Mouse (Mus musculus) gonadal fat pad, adult 2 months (tissue): ENCODE data around the gene Susd4. TPM values are rescaled to one million over a fixed set of nuclear protein-coding genes. Genes with fewer than 3 reads are reported as not detected.

ENCODE experiments used
- DNase-seq: peaks from one replicate; pipeline ENCODE4 v3.0.0-alpha.2; 2012; ENCODE audit warnings: low read depth
- polyA plus RNA-seq: library from polyadenylated mRNA; depleted of rRNA; stranded (reverse); fragments of >200 nt; gene quantifications from 2 replicates; pipeline ENCODE4 v1.2.3, GENCODE M21; 2012; rRNA removed

Susd4 gene
- 74.4 and 113 TPM in 2 replicates for polyA plus RNA-seq

DNA sequence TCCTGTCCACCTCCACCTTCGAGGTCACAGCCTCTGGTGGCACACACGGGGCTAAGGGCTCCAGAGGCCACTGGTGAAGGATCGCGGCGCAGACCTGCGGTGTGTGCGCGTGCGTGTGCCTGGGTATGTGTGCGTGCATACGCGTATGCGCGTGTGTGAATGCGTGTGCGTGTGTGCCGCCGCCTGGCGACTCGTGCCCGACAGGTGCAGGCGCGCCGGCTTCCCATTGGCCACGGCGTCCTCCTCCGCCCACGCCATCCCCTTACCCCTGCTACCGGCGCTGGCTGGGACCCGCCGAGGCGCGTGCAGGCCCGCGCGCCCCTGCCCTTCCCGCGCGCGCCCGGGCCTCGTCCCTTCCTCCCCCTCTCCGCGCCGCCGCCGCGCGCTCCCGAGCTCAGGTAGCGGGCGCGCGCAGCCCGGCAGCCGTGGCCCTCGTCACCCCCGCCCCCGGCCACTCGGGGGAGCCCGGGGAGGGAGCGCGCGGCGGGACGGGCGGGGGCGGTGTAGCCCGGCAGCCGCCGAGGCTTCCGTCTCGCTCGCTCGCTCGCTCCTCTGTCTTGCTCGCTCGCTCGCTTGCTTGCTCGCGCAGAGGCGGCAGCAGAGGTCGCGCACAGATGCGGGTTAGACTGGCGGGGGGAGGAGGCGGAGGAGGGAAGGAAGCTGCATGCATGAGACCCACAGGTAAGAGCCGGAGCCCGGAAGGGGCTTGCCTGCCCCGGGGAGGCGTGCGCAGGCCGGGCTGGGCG is at the start of gene Susd4:
Gene Susd4, plus strand, starts transcription at position 145 of the 746 bp plus-strand sequence.
- no peak for DNase-seq

DNA sequence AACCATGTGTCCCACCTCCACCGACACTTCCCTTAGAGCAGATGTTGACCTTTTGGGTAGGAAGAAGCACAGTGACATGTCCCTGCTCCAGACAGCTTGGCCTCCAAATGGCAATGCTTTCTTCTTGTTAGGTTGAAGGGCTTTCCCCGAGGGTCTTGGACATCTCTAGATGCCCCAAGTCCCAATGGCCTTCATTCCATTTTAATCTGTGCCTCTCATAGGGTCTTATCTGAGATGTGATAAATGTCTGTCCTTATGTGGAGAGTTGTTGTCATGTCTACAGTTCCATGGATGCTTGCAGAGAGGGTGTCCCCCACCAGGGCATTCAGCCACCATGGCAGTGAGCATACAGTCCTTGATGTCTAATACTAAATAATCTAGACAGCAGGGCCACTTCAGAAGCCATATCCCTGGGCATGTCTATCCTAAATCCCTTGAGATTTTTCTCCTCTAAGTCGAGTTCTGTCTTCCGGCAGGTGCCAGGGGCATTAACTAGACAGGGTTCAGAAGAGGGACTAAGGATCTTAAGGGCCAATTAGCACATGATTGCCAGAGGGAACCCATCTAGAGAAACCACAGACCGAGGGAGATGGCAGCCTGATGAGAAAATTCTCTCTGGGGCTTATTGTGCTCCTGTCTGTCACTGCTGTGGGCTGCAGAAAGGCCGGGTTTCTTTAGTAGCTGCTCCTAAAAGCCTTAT is 49.3 kb upstream of the Susd4 start:
- no peak for DNase-seq

DNA sequence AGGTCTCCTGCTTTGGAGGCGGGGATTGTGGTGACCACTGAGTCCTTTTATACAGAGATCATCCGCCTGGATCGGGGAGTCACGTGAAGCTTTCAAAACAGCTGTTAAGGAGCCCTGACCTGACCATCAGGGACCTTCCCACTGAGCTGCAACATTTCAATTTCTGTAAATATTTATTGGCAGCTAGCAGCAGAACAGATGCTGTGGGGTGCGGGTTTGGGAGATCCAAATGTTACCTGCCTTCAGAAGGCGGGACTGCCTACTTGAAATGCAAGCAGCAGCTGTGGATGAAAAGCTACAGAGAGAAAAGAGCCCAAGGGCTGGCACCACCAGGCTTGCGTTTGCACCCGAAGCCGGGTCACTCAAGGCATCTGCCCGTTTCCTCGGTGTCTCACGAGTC is 36.1 kb upstream of the Susd4 start:
- DNase-seq, result no peak

DNA sequence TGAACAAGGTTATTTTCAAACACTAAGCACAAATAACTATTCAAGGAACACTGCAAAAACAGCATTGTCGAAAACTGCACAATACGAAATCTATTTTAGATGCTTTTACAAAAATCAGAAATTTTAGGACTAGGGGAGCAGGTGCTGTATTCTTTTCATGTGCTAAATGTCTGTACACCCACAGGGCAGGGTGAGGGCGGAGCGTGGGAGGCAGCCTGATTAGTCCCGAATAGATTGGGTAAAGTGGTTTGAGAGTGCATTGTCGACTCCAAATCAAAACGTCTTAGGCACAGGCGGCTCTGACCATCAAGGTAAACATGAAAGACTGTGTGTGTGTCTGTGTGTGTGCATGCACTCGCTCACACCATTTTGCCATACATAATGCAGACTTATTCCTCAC is 34.7 kb upstream of the Susd4 start:
- DNase-seq, result no peak

DNA sequence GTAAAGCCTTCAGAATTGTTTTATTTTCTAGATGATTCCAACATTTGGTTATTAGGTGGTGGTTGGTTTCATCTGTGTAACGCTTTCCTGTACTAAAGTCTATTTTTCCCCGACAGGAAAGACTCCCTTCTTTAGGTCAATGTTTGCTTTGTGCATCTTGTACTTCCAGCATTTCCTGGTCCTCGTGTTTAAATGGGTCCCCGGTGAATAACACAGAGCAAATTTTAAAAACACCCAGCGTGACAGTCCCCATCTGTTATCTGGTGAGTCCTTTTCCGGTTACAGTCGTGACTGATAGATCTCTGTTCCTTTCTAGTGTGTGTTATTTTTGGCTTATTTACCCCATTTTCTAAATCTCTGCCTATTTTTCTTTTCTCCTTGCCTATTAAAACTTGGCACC is 31.0 kb upstream of the Susd4 start:
- DNase-seq, result no peak

DNA sequence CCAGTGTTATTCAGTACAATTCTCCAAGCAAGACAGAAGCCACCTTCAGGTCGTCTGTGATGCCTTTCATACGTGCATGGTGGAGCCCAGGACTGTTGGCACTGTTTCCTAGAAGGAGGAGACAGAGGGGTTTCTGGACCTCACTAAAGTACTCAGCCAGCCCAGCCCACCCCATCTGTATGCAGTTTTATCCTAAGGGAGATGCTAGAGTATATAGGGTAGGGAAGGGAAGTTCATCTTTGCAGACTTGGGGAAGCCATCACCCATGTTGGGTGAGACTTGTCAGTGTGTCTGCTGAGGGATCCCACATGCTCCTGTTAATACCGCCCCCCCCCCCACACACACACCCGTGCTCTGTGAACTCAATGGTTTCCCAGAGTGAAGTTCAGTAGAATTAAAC is 27.8 kb upstream of the Susd4 start:
- no peak for DNase-seq

DNA sequence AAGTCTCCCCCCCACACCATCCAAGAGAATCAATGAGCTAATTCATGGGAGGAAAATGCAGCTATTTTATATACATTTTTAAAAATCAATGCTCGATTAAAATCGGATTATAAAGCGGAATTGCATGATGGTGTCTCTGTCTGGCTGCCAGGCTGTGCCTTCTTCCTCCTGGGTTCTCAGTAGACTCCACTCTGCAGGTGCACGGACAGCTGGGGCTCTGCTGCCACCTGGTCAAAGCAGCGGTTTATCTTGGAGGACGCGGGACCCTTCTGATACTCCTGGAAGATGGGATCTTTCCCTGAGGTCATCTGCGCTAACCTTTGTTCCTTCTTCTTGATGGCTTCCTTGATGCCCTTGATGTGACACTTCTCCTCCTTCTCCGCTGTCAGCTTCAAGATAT is 16.6 kb upstream of the Susd4 start:
- DNase-seq, result no peak

DNA sequence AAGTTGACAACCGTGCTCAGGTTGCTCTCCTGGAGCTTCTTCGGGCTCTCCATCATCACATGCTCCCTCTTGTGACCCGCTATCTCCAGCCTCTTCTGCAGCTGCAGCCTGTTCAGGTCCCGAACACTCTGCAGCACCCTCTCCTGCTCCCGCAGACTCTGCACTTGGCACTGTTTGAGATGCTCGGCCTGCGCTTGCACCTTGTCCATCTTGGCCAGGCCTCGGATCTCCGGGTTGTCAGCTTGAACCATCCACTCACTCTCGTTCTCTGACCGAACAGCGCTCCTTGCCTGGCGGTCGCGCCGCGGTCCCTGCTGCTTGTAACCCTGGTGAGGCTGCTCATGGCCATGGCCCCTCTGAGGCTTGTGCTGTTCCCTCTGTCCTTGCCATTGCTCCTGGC is 15.8 kb upstream of the Susd4 start:
- DNase-seq, result no peak

DNA sequence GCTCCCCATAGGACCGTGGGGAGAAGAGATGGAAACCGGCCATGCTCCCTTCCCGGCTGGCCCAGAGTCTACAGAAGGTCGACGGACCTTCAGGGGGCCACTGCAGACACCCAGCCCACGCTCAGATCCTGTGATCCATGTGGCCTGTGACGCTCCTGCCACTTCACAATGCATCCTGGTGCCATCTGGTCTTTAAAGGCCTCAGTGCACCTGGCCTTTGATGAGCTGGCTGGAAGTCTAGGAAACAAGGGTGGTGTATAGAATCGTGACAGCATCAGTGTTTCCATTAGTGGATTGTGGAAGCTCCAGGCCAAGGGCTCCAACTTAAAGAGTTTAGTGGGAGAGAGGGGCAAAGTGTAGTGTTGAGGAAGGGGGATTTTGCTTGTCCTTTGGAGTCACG is 14.6 kb upstream of the Susd4 start, which contains the start of gene Ccdc185:
Gene Ccdc185, minus strand, starts transcription at position 101 of the 400 bp plus-strand sequence.
- DNase-seq, result no peak

DNA sequence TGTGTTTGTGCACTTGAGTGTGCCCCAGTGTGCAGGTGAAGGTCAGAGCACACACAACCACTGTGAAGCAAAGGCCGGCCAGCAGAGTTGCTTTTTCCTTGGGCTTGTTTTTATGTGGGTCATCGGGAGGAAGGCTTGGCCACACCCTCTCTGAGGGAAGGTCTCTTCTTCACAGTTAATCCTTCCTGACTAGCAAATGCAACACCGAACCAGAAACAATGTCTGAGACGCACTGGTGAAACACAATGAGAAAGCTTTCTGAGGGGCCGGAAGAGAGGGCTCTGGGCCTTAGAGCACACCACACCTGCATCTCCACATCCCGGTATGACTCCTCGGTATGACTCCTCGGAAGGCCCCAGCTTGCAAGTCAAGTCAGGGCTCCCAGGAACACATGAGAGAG is 12.4 kb upstream of the Susd4 start:
- DNase-seq, result no peak

DNA sequence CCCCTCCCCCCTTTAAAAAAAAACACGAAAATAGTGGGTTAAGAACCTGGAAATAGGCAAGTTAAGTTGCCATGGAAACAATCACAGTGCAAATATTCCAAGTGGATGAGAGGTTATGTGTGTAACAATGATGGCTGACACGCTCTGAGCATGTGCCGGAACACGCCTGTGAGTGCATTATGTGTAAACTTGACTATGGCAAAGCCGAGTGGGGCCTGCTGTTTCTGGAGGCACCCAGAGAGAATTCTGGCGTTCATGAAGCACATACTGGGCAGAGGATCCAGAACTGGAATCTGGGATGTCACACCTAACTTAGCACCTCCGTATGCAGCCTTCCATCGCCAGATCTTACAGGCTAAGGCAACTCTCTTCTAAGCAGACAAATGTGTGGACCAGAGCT is 10.0 kb upstream of the Susd4 start:
- no peak for DNase-seq

DNA sequence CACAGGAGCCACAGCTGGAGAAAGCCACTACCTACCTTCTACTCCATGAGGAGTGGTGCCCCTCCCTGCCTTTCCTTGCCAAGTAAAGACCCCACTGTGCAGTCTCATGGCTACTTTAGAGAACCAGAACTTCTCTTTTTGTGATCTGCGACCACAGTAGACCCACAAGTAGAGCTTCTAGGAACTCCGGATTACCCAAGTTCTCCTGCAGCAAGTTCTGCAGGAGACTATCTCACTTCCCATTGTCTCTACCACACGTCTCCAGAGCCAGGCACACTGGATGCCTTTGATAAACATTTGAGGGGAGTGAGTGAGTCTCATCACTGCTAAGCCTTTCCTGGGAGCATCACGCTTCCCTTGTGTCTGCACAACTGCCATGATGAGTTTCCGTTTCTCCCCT is 8.8 kb upstream of the Susd4 start:
- no peak for DNase-seq

DNA sequence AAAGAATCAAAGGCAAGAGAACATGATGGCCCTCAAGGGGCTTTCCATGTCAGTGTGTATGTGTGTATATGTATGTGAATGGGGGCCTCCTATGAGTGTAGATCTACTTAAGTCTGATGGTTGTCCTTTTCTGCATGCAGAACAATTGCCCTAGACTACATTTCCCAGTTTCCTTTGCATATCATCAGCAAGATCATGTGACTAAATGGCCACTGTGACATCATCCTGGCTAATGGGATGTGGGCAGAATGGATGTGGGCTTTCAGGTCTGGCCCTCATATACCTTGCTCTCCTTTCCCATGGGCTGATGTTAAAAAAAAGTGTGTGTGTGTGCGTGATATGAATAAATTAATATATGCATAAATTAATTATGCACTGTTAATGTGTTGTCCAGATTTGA is 4.9 kb upstream of the Susd4 start:
- DNase-seq, result no peak

DNA sequence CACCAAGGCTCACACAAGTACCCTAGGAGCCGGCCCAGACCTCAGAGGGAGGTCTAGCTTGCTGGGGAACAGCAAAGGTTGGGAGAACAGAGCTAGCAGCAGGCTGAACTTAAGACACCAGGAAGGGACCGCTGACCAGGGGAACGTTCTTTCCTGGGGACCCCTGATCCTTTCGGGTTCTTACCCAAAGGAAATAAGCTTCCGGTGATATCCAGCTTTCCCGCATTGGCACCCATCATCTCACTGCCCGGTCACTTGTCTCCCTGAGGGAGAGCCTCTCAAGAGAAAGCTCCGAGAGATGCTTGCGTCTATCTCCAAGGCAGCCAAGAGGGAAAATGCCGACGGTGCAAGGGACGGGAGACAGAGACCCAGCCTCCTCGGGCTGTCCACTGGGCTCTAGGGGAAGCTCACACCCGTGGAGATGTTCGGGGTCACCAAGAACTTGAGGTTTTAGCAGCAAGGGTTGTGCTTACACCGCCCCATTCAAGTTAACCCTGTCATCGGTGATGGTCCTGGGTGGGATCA is 407 bp upstream of the Susd4 start:
- DNase-seq, result no peak

DNA sequence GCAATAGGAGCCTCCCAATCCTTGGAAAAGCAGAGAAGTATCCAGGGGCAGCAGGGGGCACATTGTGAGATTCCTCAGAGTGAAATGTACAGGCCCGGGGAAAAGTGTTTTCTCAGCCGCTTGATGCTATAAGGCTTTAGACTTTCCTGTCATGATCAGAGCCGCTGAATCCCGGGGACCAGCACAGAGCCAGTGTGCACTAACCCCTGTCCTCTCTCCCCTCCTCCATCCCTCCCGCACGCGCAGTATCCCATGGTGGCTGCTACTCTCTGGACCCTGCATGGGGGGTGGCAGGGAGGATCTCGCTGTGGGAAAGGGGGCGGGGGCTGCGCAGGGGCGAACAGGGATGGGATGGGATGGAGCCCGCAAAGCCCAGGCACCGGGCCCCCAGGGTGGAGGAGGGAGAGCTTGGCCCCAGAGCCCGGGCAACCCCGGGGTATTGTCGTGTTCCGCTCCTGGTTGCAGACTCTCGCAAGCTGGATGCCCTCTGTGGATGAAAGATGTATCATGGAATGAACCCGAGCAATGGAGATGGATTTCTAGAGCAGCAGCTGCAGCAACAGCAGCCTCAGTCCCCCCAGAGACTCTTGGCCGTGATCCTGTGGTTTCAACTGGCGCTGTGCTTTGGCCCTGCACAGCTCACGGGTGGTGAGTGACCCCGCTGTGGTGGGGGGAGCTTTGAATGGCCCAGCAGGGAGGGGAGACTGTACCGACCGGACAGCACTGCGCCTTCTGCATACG is 1.1 kb downstream of the Susd4 start:
- no peak for DNase-seq

DNA sequence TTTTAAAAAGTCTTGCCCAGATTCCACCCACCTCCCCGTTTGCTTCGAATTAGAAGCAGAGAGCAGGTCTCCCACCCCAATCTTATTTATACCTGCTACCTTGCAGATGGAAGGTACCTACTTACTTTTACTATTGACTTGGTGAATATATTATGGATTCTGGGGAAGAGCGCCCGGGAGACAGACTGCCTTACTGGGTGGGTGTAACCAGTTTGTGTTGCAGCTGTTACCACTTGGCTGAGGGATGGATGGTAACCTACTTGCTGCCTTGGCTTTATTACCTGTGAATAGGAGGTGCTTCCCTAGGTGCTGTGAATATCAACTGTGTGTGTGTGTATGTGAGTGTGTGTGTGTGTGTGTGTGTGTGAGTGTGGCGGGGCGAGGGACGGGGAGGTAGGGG is 11.9 kb downstream of the Susd4 start:
- no peak for DNase-seq

DNA sequence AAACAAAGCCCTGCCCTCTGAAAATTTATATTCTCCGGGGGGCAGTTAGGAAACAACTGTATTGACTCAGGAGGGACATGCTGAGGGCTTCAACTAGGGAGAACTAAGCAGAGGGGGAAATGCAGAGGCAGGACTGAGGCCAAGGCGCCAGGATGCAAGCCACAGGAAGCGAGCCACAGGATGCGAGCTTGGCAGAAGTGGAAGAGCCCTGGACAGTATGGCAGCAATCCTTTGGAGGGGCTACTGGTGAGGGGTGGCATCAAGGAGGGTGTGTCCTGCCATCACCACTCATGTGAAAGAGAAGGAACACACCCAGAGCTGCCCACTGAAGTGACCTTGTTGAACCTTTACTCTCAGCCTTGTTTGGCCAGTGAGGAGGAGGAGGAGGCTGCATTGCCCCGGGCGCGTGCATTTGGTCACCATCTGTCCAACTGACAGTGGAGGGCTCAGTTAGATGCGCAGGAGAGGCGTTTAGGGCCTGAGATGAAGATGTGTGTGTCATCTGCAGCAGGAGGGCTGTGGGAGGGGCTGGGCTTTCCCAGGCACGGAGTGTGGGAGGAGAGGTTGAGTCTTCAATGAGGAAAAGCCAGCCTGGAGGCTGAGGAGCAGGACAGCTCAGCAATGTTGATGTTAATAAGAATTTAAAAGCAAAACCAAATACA is 13.2 kb downstream of the Susd4 start:
- DNase-seq, result no peak

DNA sequence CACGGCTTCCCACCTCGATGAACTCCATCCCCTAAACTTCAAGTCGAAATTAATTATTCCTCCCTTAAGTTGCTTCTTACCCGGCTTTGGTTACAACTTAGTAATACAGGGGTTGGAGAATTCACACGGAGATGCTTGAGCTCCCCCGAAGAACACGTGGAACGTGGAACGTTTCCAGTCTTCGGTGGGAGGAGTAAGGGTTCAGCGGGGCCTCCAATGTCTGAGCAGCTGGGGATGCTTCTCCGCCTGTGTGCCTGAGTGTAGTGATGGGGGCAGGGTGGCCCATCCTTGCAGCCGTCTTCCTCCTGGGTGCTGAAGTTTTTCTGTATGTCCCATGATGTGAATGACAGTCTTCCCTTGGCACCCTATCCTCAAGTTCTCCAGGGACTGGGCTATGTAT is 14.6 kb downstream of the Susd4 start:
- DNase-seq, result no peak

DNA sequence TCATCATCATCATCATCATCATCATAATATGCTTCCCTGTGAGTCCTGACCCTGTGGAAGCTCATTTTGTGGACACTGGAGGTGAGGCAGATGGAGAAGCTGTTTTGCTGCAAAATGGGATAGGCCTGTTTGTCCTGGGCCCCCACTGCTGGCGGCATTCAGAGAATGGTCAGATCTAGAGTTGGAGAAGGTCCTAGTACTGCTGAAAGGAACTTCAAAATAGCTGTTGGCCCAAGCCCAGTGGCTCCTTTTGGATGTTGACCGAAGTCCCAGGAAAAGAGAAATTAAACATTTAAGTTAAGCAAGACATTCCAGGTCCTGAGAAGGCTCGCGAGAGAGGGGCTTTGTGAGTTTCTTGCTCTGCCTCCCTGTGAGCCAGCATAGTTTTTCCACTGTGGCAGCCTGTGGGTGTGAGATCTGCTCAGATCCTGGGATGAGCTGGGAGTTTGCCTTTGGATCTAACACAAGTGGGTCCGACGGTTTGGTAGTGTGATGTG is 15.4 kb downstream of the Susd4 start:
- DNase-seq, result no peak

DNA sequence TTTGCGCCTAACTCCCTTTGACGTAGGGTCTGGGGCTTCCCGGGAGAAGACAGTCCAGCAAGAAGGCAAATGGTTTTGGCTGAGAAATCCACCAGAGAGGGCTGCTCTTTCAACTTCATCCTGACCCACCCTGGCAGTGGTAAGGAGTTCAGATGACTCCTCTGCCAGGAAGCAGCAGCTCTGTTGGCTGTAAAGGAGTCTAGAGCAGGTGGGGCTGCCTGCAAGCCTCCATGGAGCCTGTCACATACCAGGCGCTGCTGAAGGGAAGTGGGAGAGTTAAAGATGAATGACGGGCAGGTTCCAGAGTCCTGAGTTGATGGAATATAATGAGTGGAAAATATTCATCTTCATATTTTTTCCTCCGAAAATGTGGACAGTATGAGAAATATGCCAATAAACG is 20.1 kb downstream of the Susd4 start:
- no peak for DNase-seq

DNA sequence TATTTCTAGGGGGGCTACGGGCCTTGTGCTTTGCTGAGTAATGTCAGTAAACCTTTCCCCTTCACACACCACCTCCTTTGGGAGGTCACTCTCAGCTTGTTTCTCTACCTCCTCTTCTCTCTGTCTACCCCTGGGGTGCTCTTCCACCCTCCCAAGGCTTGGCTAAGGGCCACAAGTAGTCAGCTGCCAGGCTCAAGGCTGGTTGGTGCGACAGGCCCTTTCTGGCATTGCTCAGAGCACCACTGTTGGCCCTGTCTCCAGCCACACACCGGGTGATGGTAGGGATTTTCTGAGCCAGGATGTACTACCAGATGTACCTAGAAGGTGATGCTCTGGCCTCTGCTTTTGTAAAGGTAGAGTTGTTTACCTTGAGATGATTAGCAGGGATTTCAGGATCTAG is 21.1 kb downstream of the Susd4 start:
- DNase-seq, result no peak

DNA sequence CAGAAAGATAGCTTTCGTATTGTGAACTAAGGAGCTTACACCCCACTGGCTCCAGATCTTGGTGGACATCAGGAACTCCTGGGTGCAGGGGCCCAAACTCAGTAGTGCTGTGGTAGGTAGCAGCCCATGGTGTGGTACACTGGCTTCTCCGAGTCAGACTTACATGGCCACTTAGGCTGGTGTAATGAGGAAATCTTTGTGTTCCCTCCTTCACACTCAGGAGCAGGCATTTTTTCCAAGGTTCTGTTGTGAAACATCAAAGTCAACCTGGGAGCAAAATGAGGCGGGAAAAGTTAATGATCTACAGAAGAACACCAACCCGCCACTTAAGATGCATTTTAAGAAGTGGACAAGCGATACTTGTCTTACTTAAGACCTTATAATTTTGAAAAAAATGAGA is 21.8 kb downstream of the Susd4 start:
- DNase-seq, result no peak
